Mouse (Mus musculus): Measurements from ENCODE around the gene Neurl2. TPM values are rescaled to one million over a fixed set of nuclear protein-coding genes. Genes with fewer than 3 reads are reported as not detected.
"Not testable (repeated sequence)": the region's sequence is repeated elsewhere in the genome, so short reads cannot be mapped to it uniquely, and the experiment has no call there.

Gene Neurl2
- polyA plus RNA-seq, 1 experiment from 2014 or later: 5.2 TPM

GRCm38 (mm10) chr2:164867566-164867965 is 34.3 kb upstream of the Neurl2 start:
- Histone ChIP-seq H3K36me3 (no peaks in the 10 kb centered on the region), H3K27ac (replicated peaks) (no peak overlapping the region), H3K4me3 (no peak overlapping the region), H3K27me3 (no peaks in the 10 kb centered on the region), H3K9ac (replicated peaks) (no peak overlapping the region), H3K4me2 (replicated peaks) (no peak overlapping the region), H3K4me1 (no peaks in the 10 kb centered on the region), H3K9me3 (0 out of 2 replicates have a peak, but pooled peaks cover 4% of the 10 kb centered on the region)
- ATAC-seq (ENCODE audit: low FRiP score, low read depth): no peak
- WGBS: 92% methylated on average over 7 of the region's 7 CpGs

- 71% methylated on average over 16 of the region's 16 CpGs for WGBS
- H3K9ac ChIP-seq (replicated peaks): no peak overlapping the region
- H3K27ac ChIP-seq (replicated peaks): no peak overlapping the region
- H3K36me3 ChIP-seq: no peaks in the 10 kb centered on the region
- 0 out of 2 replicates have a peak, but pooled peaks cover 4% of the 10 kb centered on the region for H3K9me3 ChIP-seq
- H3K27me3 ChIP-seq: no peaks in the 10 kb centered on the region
- H3K4me3 ChIP-seq: no peak overlapping the region
- no peaks in the 10 kb centered on the region; the same call in 1 of the 2 replicates for H3K4me1 ChIP-seq
- H3K4me2 ChIP-seq (replicated peaks): no peak overlapping the region
- no peak for ATAC-seq (ENCODE audit: low FRiP score, low read depth)
Measured at GRCm38 (mm10) chr2:164866741-164867551, 33.7 kb upstream of the Neurl2 start.

GRCm38 (mm10) chr2:164864593-164864992 is 31.3 kb upstream of the Neurl2 start:
- H3K4me1 ChIP-seq: no peaks in the 10 kb centered on the region; the same call in 1 of the 2 replicates
- 0 out of 2 replicates have a peak, but pooled peaks cover 4% of the 10 kb centered on the region for H3K9me3 ChIP-seq
- peaks cover 5% of the 10 kb centered on the region for H3K27me3 ChIP-seq
- H3K36me3 ChIP-seq: no peaks in the 10 kb centered on the region
- H3K4me2 ChIP-seq (replicated peaks): no peak overlapping the region
- no peak for ATAC-seq (ENCODE audit: low FRiP score, low read depth)
- no peak overlapping the region for H3K27ac ChIP-seq (replicated peaks)
- no peak overlapping the region for H3K4me3 ChIP-seq
- H3K9ac ChIP-seq (replicated peaks): no peak overlapping the region
- 84% methylated on average over 4 of the region's 4 CpGs for WGBS

GRCm38 (mm10) chr2:164863411-164863810 is 30.2 kb upstream of the Neurl2 start:
- 95% methylated on average over 8 of the region's 9 CpGs for WGBS

GRCm38 (mm10) chr2:164862179-164862861 is 29.1 kb upstream of the Neurl2 start:
- H3K9me3 ChIP-seq: no peaks in the 10 kb centered on the region
- H3K4me1 ChIP-seq: peaks cover 10% of the 10 kb centered on the region
- no peak overlapping the region; the same call in 1 of the 2 replicates for H3K27ac ChIP-seq (replicated peaks)
- H3K4me2 ChIP-seq (replicated peaks): no peak overlapping the region
- no peak overlapping the region for H3K4me3 ChIP-seq
- H3K27me3 ChIP-seq: peaks cover 26% of the 10 kb centered on the region
- H3K36me3 ChIP-seq: no peaks in the 10 kb centered on the region
- no peak overlapping the region for H3K9ac ChIP-seq (replicated peaks)
- ATAC-seq (ENCODE audit: low FRiP score, low read depth): no peak
- 65% methylated on average over 9 of the region's 9 CpGs for WGBS

More at GRCm38 (mm10) chr2:164863411-164863810, 30.2 kb upstream of the Neurl2 start:
- H3K27ac ChIP-seq (replicated peaks); H3K4me1 ChIP-seq; H3K36me3 ChIP-seq; H3K9me3 ChIP-seq; H3K4me3 ChIP-seq; H3K4me2 ChIP-seq (replicated peaks); ATAC-seq (ENCODE audit: low FRiP score, low read depth); H3K9ac ChIP-seq (replicated peaks): not testable (repeated sequence)
- peaks cover 15% of the 10 kb centered on the region for H3K27me3 ChIP-seq

- 77% methylated on average over 4 of the region's 4 CpGs for WGBS
- Histone ChIP-seq H3K4me1 (peaks cover 22% of the 10 kb centered on the region), H3K27ac (replicated peaks) (no peak overlapping the region), H3K4me3 (no peak overlapping the region), H3K27me3 (peaks cover 36% of the 10 kb centered on the region), H3K4me2 (replicated peaks) (no peak overlapping the region), H3K9me3 (no peaks in the 10 kb centered on the region), H3K9ac (replicated peaks) (no peak overlapping the region), H3K36me3 (no peaks in the 10 kb centered on the region)
- no peak for ATAC-seq (ENCODE audit: low FRiP score, low read depth)
Measured at GRCm38 (mm10) chr2:164861094-164861493, 27.8 kb upstream of the Neurl2 start.

GRCm38 (mm10) chr2:164859640-164860432 is 26.6 kb upstream of the Neurl2 start:
- peaks cover 22% of the 10 kb centered on the region for H3K4me1 ChIP-seq

GRCm38 (mm10) chr2:164859155-164859554 is 25.9 kb upstream of the Neurl2 start:
- Histone ChIP-seq H3K4me1 (peaks cover 22% of the 10 kb centered on the region), H3K4me3 (no peak overlapping the region), H3K9ac (replicated peaks) (no peak overlapping the region), H3K9me3 (no peaks in the 10 kb centered on the region), H3K27me3 (peaks cover 46% of the 10 kb centered on the region), H3K27ac (replicated peaks) (no peak overlapping the region), H3K4me2 (replicated peaks) (no peak overlapping the region), H3K36me3 (no peaks in the 10 kb centered on the region)
- 56% methylated on average over 2 of the region's 2 CpGs for WGBS
- no peak for ATAC-seq (ENCODE audit: low FRiP score, low read depth)

More at GRCm38 (mm10) chr2:164859640-164860432, 26.6 kb upstream of the Neurl2 start:
- ATAC-seq (ENCODE audit: low FRiP score, low read depth): no peak
- no peaks in the 10 kb centered on the region for H3K9me3 ChIP-seq
- no peak overlapping the region for H3K4me3 ChIP-seq
- no peak overlapping the region for H3K4me2 ChIP-seq (replicated peaks)
- H3K9ac ChIP-seq (replicated peaks): no peak overlapping the region
- no peaks in the 10 kb centered on the region for H3K36me3 ChIP-seq
- 58% methylated on average over 9 of the region's 9 CpGs for WGBS
- H3K27ac ChIP-seq (replicated peaks): no peak overlapping the region
- peaks cover 43% of the 10 kb centered on the region for H3K27me3 ChIP-seq

- Histone ChIP-seq H3K27ac (replicated peaks) (0 out of 2 replicates have a peak overlapping the region, but pooled peaks have one; percentile 58), H3K4me3 (peak overlapping the region; percentile 52), H3K9me3 (no peaks in the 10 kb centered on the region), H3K4me2 (replicated peaks) (peak overlapping the region; percentile 95), H3K36me3 (no peaks in the 10 kb centered on the region), H3K4me1 (peaks cover 22% of the 10 kb centered on the region), H3K9ac (replicated peaks) (peak overlapping the region; percentile 66), H3K27me3 (peaks cover 46% of the 10 kb centered on the region)
- 3% methylated on average over 19 of the region's 19 CpGs for WGBS
- no peak; the same call in 1 of the 2 replicates for ATAC-seq (ENCODE audit: low FRiP score, low read depth)
Measured at GRCm38 (mm10) chr2:164857842-164858553, 24.7 kb upstream of the Neurl2 start.

GRCm38 (mm10) chr2:164857101-164857821 is 24.0 kb upstream of the Neurl2 start, which contains the start of gene Pltp:
Gene Pltp (minus strand): TSS chr2:164857711.
- Histone ChIP-seq H3K9ac (replicated peaks) (peak within 1 kb of the TSS; percentile 66), H3K27ac (replicated peaks) (peak within 1 kb of the TSS; percentile 58; the same call in 1 of the 2 replicates), H3K9me3 (no peaks in the 10 kb centered on the region), H3K36me3 (no peaks in the 10 kb centered on the region), H3K4me3 (peak within 1 kb of the TSS; percentile 52), H3K4me1 (peaks cover 22% of the 10 kb centered on the region), H3K27me3 (peaks cover 46% of the 10 kb centered on the region), H3K4me2 (replicated peaks) (peak within 1 kb of the TSS; percentile 95)
- ATAC-seq (ENCODE audit: low FRiP score, low read depth): peak; percentile 90
- under 1% methylated on average over 46 of the region's 47 CpGs for WGBS

Data from midbrain, embryonic 12.5 days (tissue).